Mouse (Mus musculus) liver, embryonic 11.5 days (tissue): Measurements from ENCODE around the gene Unc45a. TPM values are rescaled to one million over a fixed set of nuclear protein-coding genes. Genes with fewer than 3 reads are reported as not detected.
A peak's percentile ranks its signal among the peaks of the same experiment; 100 is the strongest.

ENCODE experiments used
- ATAC-seq: fragments of 200-750 bp; cut with Nextera tagmentation; replicated peaks from 2 replicates; pipeline ENCODE4 v1.8.0; 2017; ENCODE audit warnings: moderate number of reproducible peaks, mild to moderate bottlenecking, moderate TSS enrichment, moderate library complexity; ENCODE audit not compliant: low FRiP score
- DNase-seq: peaks from one replicate; pipeline ENCODE4 v3.0.0-alpha.2; 2017; ENCODE audit warnings: low spot score
- H3K27ac ChIP-seq: fragments of 300-500 bp; sonication (generic); 2 replicates; pipeline ENCODE4 v1.5.1; 2014; ENCODE audit warnings: mild to moderate bottlenecking, low read depth, low read length, control low read depth
- H3K27me3 ChIP-seq: fragments of 300-500 bp; sonication (generic); replicated peaks from 2 replicates; pipeline ENCODE4 v1.6.1; 2014; ENCODE audit warnings: low read length, mixed read lengths; ENCODE audit not compliant: control insufficient read depth, insufficient read depth
- H3K36me3 ChIP-seq: fragments of 300-500 bp; sonication (generic); 2 replicates; pipeline ENCODE4 v1.6.1; 2014; ENCODE audit warnings: mild to moderate bottlenecking, low read length, moderate library complexity, mixed read lengths; ENCODE audit not compliant: control insufficient read depth, insufficient read depth
- H3K4me1 ChIP-seq: fragments of 300-500 bp; sonication (generic); replicated peaks from 2 replicates; pipeline ENCODE4 v1.6.1; 2014; ENCODE audit warnings: low read length, mixed read lengths; ENCODE audit not compliant: control insufficient read depth, insufficient read depth
- H3K4me2 ChIP-seq: fragments of 300-500 bp; sonication (generic); 2 replicates; pipeline ENCODE4 v1.6.1; 2014; ENCODE audit warnings: mild to moderate bottlenecking, control low read depth, moderate library complexity
- H3K4me3 ChIP-seq: fragments of 300-500 bp; sonication (generic); 2 replicates; pipeline ENCODE4 v1.5.1; 2014; ENCODE audit warnings: low read depth, low read length, control low read depth
- H3K9ac ChIP-seq: fragments of 300-500 bp; sonication (generic); 2 replicates; pipeline ENCODE4 v1.6.1; 2014; ENCODE audit warnings: low read depth, low read length, control low read depth
- H3K9me3 ChIP-seq: fragments of 300-500 bp; sonication (generic); 2 replicates; pipeline ENCODE4 v1.6.1; 2016; ENCODE audit warnings: low read length, inconsistent platforms, mixed read lengths; ENCODE audit not compliant: control insufficient read depth
- WGBS: fragments of 180-500 bp; shearing (Covaris S2); extraction: QIAGEN DNeasy Blood & Tissue Kit; methylation state at CpG from one replicate; pipeline ENCODE4 v1.1.7; 2014; 5-methylcytosine and 5-hydroxymethylcytosine counted together
- polyA plus RNA-seq: library from polyadenylated mRNA; unstranded; fragments of >200 nt; fragmentation: Nextera tagmentation; extraction: Ambion mirVana; gene quantifications from 2 replicates; pipeline ENCODE4 v1.2.1, GENCODE M21; 2014

Gene Unc45a
- polyA plus RNA-seq, 1 experiment from 2014 or later = 24.0 TPM

DNA sequence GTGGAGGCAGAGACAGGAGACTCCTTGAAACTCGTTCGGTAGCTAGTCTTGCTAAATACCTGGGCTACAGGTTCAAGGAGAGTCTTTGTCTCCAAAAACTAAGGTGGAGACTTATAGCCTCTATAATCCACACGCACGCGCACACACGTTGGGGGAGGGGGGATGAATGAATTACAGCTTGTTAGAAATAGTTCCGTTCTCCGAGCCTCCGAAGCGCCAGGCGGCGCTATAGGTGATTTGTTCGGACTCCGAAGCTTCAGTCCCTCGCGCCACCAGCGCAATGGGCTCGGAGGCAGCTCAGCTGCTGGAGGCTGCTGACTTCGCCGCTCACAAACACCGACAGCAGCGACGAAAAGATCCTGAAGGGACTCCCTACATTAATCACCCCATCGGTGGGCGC, 2.1 kb upstream of the Unc45a start, which contains the start of gene Hddc3:
Hddc3 (plus strand) TSS at position 247 of the 400 bp plus-strand sequence.
- H3K9me3 ChIP-seq = no peaks in the 10 kb centered on the region
- no peaks in the 10 kb centered on the region for H3K36me3 ChIP-seq
- no peak within 1 kb of the TSS for H3K27ac ChIP-seq
- ATAC-seq (peak; percentile 44), DNase-seq (peak; percentile 89)
- H3K4me2 ChIP-seq = peak within 1 kb of the TSS; percentile 93
- peak within 1 kb of the TSS; percentile 72 for H3K9ac ChIP-seq
- H3K4me3 ChIP-seq = peak within 1 kb of the TSS; percentile 54
- under 1% methylated on average over 25 of the region's 25 CpGs for WGBS
- peaks cover 30% of the 10 kb centered on the region for H3K4me1 ChIP-seq
- no peaks in the 10 kb centered on the region for H3K27me3 ChIP-seq

DNA sequence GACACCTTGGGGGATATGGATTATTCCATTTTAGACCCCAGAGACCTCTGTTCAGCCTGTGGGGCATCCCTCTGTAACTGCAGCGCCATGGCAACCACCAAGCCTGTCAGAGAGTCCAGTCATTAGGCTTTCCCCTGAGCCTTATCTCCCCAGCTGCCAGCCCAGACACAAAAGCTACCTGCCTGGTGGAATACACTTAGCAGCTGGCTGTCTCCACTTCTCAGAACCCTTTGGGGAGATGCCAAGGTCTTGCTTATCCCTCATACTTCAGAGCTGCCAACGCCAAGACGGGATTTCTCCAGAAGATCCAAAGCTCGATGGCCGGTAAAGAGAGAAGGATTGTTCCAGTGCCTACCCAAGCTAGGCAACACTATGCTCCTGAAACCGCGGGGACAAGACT, 988 bp upstream of the Unc45a start:
- H3K4me3 ChIP-seq = no peak overlapping the region
- no peaks in the 10 kb centered on the region for H3K27me3 ChIP-seq
- H3K4me1 ChIP-seq = peaks cover 28% of the 10 kb centered on the region
- DNase-seq (no peak), ATAC-seq (no peak)
- no peak overlapping the region for H3K9ac ChIP-seq
- no peaks in the 10 kb centered on the region for H3K36me3 ChIP-seq
- H3K4me2 ChIP-seq = no peak overlapping the region
- no peak overlapping the region for H3K27ac ChIP-seq
- H3K9me3 ChIP-seq = no peaks in the 10 kb centered on the region
- WGBS = 65% methylated on average over 7 of the region's 7 CpGs

DNA sequence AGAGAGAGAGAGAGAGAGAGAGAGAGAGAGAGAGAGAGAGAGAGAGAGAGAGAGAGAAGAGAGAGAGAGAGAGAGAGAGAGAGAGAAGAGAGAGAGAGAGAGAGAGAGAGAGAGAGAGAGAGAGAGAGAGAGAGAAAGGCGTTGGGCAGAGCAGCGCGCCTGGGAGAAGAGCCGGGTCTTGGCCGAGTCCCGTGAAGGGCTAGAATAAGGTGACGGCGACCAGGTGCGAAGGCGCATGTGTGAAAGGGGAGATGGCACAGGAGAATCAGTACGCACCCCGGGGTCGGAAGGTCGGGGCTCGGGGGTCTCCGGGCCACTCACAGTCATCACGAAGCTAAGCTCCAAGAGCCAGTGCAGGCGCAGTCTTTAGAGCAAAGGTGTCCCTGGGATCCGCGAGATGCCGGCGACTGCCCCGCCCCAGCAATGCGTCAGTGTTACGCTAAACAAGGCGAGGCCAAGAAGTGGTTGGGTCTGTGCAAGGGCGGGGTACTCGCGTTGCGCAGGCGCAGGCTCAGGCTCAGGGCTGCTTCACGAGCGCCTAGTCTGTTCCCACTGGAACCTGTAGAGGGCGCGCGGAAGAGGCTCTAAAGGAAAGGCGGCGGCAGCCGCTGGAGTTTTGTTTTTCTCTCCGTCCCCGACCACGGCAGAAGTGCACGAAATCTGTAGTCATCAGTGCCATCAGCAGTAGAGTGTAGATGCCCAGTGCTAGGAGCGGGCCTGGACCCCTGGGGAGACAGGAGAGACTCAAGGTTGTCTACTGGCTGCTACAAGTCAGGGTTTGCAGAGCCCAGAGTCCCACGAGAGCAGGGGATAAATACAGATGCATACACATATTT, 794 bp downstream of the Unc45a start:
- ATAC-seq = peak; percentile 96
- WGBS = under 1% methylated on average over 45 of the region's 45 CpGs

DNA sequence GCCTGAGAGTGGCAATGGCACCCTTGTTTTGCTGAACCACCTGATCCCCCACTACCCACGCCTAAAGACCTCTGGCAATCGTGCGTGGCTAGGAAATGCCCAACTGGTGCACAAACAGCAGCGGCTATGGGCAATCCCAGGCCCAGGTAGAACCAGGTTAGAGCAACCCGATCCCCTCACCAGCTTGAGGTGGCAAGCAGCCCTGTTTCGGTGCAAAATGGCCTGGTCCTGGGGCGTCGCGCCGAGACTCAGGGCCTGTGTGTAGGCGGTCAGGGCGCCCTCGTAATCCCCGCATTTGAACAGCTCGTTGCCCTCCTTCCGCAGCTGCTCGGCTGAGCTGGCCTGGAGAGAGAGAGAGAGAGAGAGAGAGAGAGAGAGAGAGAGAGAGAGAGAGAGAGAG, 1.4 kb downstream of the Unc45a start:
- no peaks in the 10 kb centered on the region for H3K9me3 ChIP-seq
- DNase-seq (no peak), ATAC-seq (no peak)
- peaks cover 14% of the 10 kb centered on the region for H3K36me3 ChIP-seq
- no peak overlapping the region for H3K27ac ChIP-seq
- WGBS = 13% methylated on average over 16 of the region's 17 CpGs
- no peaks in the 10 kb centered on the region for H3K27me3 ChIP-seq
- peak overlapping the region; percentile 69 for H3K4me3 ChIP-seq
- peak overlapping the region; percentile 84 for H3K4me2 ChIP-seq
- peak overlapping the region; percentile 62 for H3K9ac ChIP-seq
- H3K4me1 ChIP-seq = peaks cover 24% of the 10 kb centered on the region

More for the DNA sequence above, 794 bp downstream of the Unc45a start:
- peak overlapping the region; percentile 69 for H3K4me3 ChIP-seq
- H3K36me3 ChIP-seq = peaks cover 10% of the 10 kb centered on the region
- no peaks in the 10 kb centered on the region for H3K9me3 ChIP-seq
- peaks cover 24% of the 10 kb centered on the region for H3K4me1 ChIP-seq
- H3K4me2 ChIP-seq = peak overlapping the region; percentile 84
- DNase-seq = peak; percentile 93
- no peaks in the 10 kb centered on the region for H3K27me3 ChIP-seq
- H3K27ac ChIP-seq = peak overlapping the region; percentile 68
- peak overlapping the region; percentile 79 for H3K9ac ChIP-seq

DNA sequence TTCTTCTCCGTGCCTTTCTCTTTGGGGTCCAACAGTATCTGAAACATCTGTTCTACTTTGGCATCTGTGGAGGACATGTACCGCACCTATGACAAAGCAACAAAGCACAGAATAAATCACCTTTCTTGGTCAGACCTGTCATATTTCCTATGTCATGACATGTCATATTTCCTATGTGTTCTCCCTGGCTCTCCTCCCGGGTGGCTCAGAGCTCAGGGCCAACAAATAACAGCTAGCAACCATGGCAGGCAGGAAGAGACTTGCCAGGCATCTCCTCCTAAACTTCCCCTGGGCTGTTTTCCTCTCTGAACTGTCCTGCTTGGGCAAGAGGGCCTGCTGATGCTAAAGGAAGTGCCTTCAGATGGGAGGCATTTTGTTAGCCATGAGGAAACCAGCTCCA, 3.9 kb downstream of the Unc45a start:
- no peak for ATAC-seq
- Histone ChIP-seq H3K4me2 (no peak overlapping the region), H3K27me3 (no peaks in the 10 kb centered on the region), H3K27ac (no peak overlapping the region), H3K36me3 (peaks cover 35% of the 10 kb centered on the region), H3K9ac (no peak overlapping the region), H3K4me3 (no peak overlapping the region), H3K4me1 (peaks cover 14% of the 10 kb centered on the region), H3K9me3 (peaks cover 3% of the 10 kb centered on the region; the same call in 1 of the 2 replicates)
- no peak for DNase-seq
- WGBS = 82% methylated on average over 3 of the region's 3 CpGs

- DNase-seq = no peak
- H3K4me3 ChIP-seq = no peak overlapping the region
- peaks cover 7% of the 10 kb centered on the region for H3K4me1 ChIP-seq
- H3K4me2 ChIP-seq = no peak overlapping the region
- 79% methylated on average over 4 of the region's 4 CpGs for WGBS
- H3K9ac ChIP-seq = no peak overlapping the region
- H3K27me3 ChIP-seq = no peaks in the 10 kb centered on the region
- H3K36me3 ChIP-seq = peaks cover 50% of the 10 kb centered on the region
- ATAC-seq = no peak
- H3K27ac ChIP-seq = no peak overlapping the region
- peaks cover 3% of the 10 kb centered on the region; the same call in 1 of the 2 replicates for H3K9me3 ChIP-seq
These were observed 6.0 kb downstream of the Unc45a start for GRCm38 (mm10) chr7:80334848-80335247.

DNA sequence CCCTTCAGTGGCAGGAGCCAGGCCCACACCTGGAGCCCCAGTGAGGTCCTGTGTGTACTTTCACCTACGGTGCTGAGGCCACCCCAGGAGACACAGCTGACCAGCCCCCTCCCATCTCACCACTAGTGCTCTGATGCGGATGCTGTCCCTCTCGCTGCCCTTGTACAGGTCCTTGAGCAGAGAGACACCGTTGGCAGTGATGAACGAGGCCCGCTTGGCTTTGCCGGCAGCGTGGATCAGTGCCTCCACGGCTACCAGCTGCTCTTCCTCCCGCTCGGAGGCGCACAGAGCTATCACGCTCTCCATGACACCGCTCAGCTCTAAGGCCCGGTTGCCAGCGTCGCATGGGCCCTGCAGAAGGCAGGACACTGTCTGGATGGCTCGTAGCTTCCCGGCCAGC, 9.4 kb downstream of the Unc45a start:
- 96% methylated on average over 19 of the region's 19 CpGs for WGBS
- DNase-seq = no peak
- peaks cover 67% of the 10 kb centered on the region for H3K36me3 ChIP-seq

DNA sequence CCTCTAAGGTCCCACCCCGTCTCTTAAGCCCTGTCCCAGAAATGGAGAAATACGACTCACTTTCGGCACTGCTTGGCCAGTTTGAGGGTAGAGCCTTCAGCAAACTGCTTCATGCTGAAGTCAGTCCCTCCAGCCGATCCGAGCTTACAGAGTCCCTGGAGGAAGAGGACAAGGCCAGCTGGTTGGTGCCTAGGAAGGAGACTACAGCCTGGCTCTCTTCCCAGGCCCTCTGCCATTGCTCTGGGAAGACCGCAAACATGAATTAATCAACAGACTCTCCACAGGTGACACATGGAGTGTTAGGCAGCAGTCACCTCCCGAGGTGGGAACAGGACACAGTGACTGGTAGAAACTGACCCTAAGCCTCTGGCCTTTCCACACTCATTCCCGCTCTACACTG, 10.5 kb downstream of the Unc45a start:
- Histone ChIP-seq H3K4me3 (no peak overlapping the region), H3K9me3 (peaks cover 3% of the 10 kb centered on the region; the same call in 1 of the 2 replicates), H3K9ac (no peak overlapping the region), H3K27me3 (no peaks in the 10 kb centered on the region), H3K36me3 (peaks cover 68% of the 10 kb centered on the region), H3K4me2 (no peak overlapping the region), H3K27ac (no peak overlapping the region), H3K4me1 (no peaks in the 10 kb centered on the region)
- DNase-seq (no peak), ATAC-seq (no peak)
- 91% methylated on average over 8 of the region's 8 CpGs for WGBS

More for the DNA sequence above, 9.4 kb downstream of the Unc45a start:
- no peaks in the 10 kb centered on the region for H3K27me3 ChIP-seq
- no peak overlapping the region for H3K9ac ChIP-seq
- no peak overlapping the region for H3K27ac ChIP-seq
- peaks cover 3% of the 10 kb centered on the region; the same call in 1 of the 2 replicates for H3K9me3 ChIP-seq
- no peaks in the 10 kb centered on the region for H3K4me1 ChIP-seq
- H3K4me3 ChIP-seq = no peak overlapping the region
- ATAC-seq = no peak
- no peak overlapping the region for H3K4me2 ChIP-seq

GRCm38 (mm10) chr7:80326076-80326475, 14.7 kb downstream of the Unc45a start:
- Histone ChIP-seq H3K9ac (no peak overlapping the region), H3K4me3 (no peak overlapping the region), H3K27ac (no peak overlapping the region), H3K9me3 (no peaks in the 10 kb centered on the region), H3K27me3 (no peaks in the 10 kb centered on the region), H3K4me2 (no peak overlapping the region), H3K4me1 (peaks cover 3% of the 10 kb centered on the region), H3K36me3 (peaks cover 38% of the 10 kb centered on the region)
- ATAC-seq (no peak), DNase-seq (no peak)
- WGBS = 95% methylated on average over 19 of the region's 19 CpGs
